Mouse (Mus musculus): ENCODE measurements around the gene Arhgef18. TPM values are rescaled to one million over a fixed set of nuclear protein-coding genes. Genes with fewer than 3 reads are reported as not detected.

Gene Arhgef18
- polyA plus RNA-seq, 1 experiment from 2014 or later: 37.0 TPM

- ATAC-seq: no peak
- ChIA-PET CTCF (interaction anchor here (1.2 to 1.3 kb wide), 2 partner anchors 18 to 33 kb away, joined by 4 read pairs; no protein-coding TSS in a partner anchor), POLR2A (no interaction called here)
- no peak for DNase-seq (ENCODE audit: low read depth, low spot score)
- in situ Hi-C loops (cut with MboI; ENCODE audit: low pct_unique_long_range_greater_than_20kb): loop anchor here (10.0 kb wide), 1 partner anchor 319 kb away; the partner anchor contains the start of genes Fcor and Trappc5
- TF ChIP-seq CTCF (IDR thresholded peaks at IDR 0.05): peak; percentile 39
- no peaks in the 10 kb centered on the region for H3K27me3 ChIP-seq
Measured at GRCm38 (mm10) chr8:3355586-3355985, 37.2 kb upstream of the Arhgef18 start.

DNA sequence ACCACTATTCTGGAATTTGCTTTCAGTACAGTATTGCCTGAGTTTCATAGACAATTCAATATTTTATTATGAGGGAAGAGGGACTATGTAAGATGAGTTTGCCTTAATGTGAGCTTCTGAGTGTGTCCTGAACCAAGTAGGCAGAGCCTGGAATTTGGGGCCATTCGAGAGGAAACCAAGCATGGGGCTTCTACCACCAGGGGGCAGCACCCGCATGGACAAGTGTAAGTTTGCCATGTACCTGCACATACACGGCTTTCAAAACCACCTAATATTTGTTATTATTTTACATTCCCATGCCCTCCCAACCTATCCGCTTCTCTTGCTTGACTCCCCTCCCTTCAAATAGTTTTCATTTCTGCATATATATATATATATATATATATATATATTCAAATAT, 34.7 kb upstream of the Arhgef18 start:
- H3K27me3 ChIP-seq: no peaks in the 10 kb centered on the region
- CTCF ChIA-PET: interaction anchor here (1.0 to 2.1 kb wide), 10 partner anchors 14 to 106 kb away, joined by 3 to 18 read pairs (median 4); no protein-coding TSS in a partner anchor
- peak; percentile 9 for DNase-seq (ENCODE audit: low read depth, low spot score)
- POLR2A ChIA-PET: interaction anchor here (1.3 kb wide), 1 partner anchor 12 kb away, joined by 4 read pairs; no protein-coding TSS in a partner anchor
- peak; percentile 65 for ATAC-seq
- TF ChIP-seq CTCF (IDR thresholded peaks at IDR 0.05): peak; percentile 92
- in situ Hi-C loops (cut with MboI; ENCODE audit: low pct_unique_long_range_greater_than_20kb): loop anchor here (10.0 kb wide), 1 partner anchor 317 kb away; the partner anchor contains the start of genes Fcor and Trappc5

DNA sequence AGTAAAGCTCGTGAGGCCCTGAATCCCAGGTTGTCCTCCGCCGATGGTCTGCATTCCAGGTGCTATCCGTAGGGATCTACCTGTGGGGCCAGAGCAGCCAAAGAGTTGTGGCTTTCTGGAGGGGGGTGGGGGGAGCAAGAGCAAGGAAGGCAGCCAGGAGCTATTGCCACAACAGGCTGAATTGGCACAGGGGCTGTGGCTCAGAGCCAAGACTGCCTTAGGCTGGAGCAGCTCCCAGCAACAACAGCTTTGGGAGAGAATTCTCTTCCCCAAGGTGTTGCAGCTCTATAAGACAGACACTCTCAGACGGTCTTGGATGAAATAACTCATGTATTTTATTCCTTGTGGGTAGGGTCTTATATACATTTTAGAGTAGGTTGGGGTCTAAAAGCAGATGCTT, 25.7 kb upstream of the Arhgef18 start:
- ChIA-PET CTCF (interaction anchor here (0.8 to 1.4 kb wide), 2 partner anchors 25 to 30 kb away, joined by 4 read pairs; partner anchors contain the start of gene Arhgef18), POLR2A (interaction anchor here (0.6 kb wide), 1 partner anchor 232 kb away, joined by 3 read pairs; no protein-coding TSS in a partner anchor)
- no peak for DNase-seq (ENCODE audit: low read depth, low spot score)
- no peak for ATAC-seq
- TF ChIP-seq CTCF (IDR thresholded peaks at IDR 0.05): no peak
- H3K27me3 ChIP-seq: peaks cover 6% of the 10 kb centered on the region
- in situ Hi-C loops (cut with MboI; ENCODE audit: low pct_unique_long_range_greater_than_20kb): no loop called here

DNA sequence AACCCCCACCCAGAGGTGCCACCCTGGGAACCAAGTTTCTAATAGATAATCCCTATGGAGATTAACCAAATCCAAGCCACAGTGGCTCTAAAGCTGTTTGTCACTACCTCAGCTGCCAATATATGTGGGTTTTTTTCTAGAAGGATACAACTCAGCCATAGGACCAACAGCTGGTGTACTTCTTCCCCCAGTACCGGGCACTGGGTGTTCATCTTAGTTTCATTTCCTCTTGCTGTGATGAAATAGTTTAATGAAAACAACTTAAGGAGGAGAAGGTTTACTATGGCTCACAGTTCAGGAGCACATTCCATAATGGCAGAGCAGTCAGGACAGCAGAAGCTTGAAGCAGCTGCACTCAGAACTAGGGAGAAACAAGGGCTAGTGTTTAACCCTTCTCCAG, 24.7 kb upstream of the Arhgef18 start:
- DNase-seq (ENCODE audit: low read depth, low spot score): no peak
- in situ Hi-C loops (cut with MboI; ENCODE audit: low pct_unique_long_range_greater_than_20kb): no loop called here
- POLR2A ChIA-PET: no interaction called here
- CTCF ChIA-PET: interaction anchor here (1.3 to 1.4 kb wide), 2 partner anchors 31 to 44 kb away, joined by 3 to 4 read pairs; no protein-coding TSS in a partner anchor
- TF ChIP-seq CTCF (IDR thresholded peaks at IDR 0.05): no peak
- ATAC-seq: no peak
- H3K27me3 ChIP-seq: peaks cover 13% of the 10 kb centered on the region

DNA sequence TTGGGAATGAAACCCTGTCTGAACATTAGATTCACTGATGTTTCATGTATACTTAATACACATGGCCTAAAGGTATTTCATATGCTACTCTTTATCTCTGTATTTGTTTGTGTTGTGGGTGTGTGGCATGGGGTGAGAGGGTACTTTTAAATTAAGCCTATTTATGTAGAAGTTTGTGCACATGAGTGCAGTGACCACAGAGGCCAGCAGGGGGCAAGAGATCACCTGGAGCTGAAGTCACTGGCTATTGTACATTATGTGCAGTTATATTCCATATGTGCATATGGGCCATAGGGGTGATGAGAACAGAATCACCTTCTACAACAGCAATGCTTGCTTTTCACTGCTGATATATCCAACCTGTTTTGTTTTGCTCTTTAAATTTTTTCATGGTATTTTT, 17.1 kb upstream of the Arhgef18 start:
- ATAC-seq (no peak), DNase-seq (ENCODE audit: low read depth, low spot score) (no peak)
- POLR2A ChIA-PET: no interaction called here
- CTCF ChIA-PET: no interaction called here
- peak; percentile 54 for TF ChIP-seq CTCF (IDR thresholded peaks at IDR 0.05)
- H3K27me3 ChIP-seq: peaks cover 8% of the 10 kb centered on the region
- in situ Hi-C loops (cut with MboI; ENCODE audit: low pct_unique_long_range_greater_than_20kb): no loop called here

DNA sequence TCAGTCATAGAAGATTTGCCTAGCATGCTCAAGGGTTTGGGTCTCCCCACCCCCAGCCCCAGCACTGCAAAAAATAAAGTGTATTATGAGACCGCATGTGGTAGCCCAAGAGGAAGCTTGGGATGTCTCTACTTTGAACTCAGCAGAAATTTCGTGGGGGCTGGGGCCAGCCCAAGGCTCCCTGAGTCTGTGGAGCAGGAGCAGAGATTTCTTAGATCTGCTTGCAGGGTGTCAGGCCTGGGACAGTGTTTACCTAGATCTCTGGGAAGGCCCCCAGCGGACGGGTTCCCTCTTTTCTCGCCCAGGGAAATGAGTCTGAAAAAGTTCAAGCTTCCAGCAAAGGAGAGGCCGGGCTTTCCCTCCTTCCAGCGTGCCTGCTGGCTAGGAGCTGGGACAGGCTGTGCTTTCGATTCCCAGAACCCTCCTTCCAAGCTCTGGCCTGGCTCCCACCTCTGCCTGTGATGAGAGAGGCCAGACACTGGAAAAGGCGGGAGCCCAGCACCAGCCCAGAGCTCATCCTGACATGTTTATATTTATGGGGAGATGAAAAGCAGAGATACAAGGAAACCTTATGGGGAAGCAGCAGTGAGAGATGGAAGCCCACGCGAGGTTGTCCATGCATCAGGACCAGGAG, 16.0 kb upstream of the Arhgef18 start:
- peaks cover 8% of the 10 kb centered on the region for H3K27me3 ChIP-seq
- DNase-seq (ENCODE audit: low read depth, low spot score) (no peak), ATAC-seq (no peak)
- no peak for TF ChIP-seq CTCF (IDR thresholded peaks at IDR 0.05)
- ChIA-PET CTCF (interaction anchor here (1.0 kb wide), 2 partner anchors 8 to 11 kb away, joined by 3 to 4 read pairs; no protein-coding TSS in a partner anchor), POLR2A (no interaction called here)
- in situ Hi-C loops (cut with MboI; ENCODE audit: low pct_unique_long_range_greater_than_20kb): no loop called here

DNA sequence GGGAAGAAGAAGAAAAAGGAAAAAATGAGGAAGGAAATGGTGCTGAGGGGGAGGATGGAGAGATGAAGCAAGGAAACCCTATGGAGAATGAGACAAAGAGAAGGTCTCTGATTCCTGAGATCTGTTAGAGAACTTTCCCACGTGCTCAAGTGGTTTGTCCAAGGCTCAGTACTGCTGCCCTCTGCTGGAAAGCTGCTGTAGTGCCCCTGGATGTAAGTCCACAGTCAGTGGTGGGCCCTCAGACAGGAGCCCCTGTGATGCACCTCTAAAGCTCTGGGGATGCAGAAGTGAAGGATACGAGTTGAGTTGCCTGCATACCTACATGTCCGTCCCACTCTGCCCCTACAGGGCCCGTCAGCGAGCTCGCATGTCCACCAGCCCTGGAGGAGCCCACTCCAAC, 5.5 kb upstream of the Arhgef18 start:
- ChIA-PET POLR2A (no interaction called here), CTCF (interaction anchor here (1.0 to 2.4 kb wide), 11 partner anchors 10 to 64 kb away, joined by 3 to 7 read pairs (median 5); no protein-coding TSS in a partner anchor)
- in situ Hi-C loops (cut with MboI; ENCODE audit: low pct_unique_long_range_greater_than_20kb): loop anchor here (10.0 kb wide), 1 partner anchor 288 kb away; the partner anchor contains the start of genes Fcor and Trappc5

GRCm38 (mm10) chr8:3388591-3389338, 4.0 kb upstream of the Arhgef18 start:
- TF ChIP-seq CTCF (IDR thresholded peaks at IDR 0.05): no peak
- H3K27me3 ChIP-seq: peaks cover 8% of the 10 kb centered on the region
- ChIA-PET CTCF (interaction anchor here (1.6 to 2.4 kb wide), 2 partner anchors 25 to 34 kb away, joined by 4 to 7 read pairs; no protein-coding TSS in a partner anchor), POLR2A (no interaction called here)
- ATAC-seq (no peak), DNase-seq (ENCODE audit: low read depth, low spot score) (no peak)
- in situ Hi-C loops (cut with MboI; ENCODE audit: low pct_unique_long_range_greater_than_20kb): loop anchor here (10.0 kb wide), 1 partner anchor 286 kb away; the partner anchor contains the start of genes Fcor and Trappc5

More for the DNA sequence above, 5.5 kb upstream of the Arhgef18 start:
- peak; percentile 81 for ATAC-seq
- DNase-seq (ENCODE audit: low read depth, low spot score): no peak
- H3K27me3 ChIP-seq: peaks cover 8% of the 10 kb centered on the region
- peak; percentile 96 for TF ChIP-seq CTCF (IDR thresholded peaks at IDR 0.05)

- in situ Hi-C loops (cut with MboI; ENCODE audit: low pct_unique_long_range_greater_than_20kb): loop anchor here (10.0 kb wide), 1 partner anchor 285 kb away; the partner anchor contains the start of genes Fcor and Trappc5
- H3K27me3 ChIP-seq: peaks cover 4% of the 10 kb centered on the region
- DNase-seq (ENCODE audit: low read depth, low spot score): no peak
- TF ChIP-seq CTCF (IDR thresholded peaks at IDR 0.05): no peak
- no peak for ATAC-seq
- ChIA-PET POLR2A (interaction anchor here (0.6 kb wide), 1 partner anchor 36 kb away, joined by 3 read pairs; no protein-coding TSS in a partner anchor), CTCF (no interaction called here)
Measured at GRCm38 (mm10) chr8:3389506-3389905, 3.3 kb upstream of the Arhgef18 start.

DNA sequence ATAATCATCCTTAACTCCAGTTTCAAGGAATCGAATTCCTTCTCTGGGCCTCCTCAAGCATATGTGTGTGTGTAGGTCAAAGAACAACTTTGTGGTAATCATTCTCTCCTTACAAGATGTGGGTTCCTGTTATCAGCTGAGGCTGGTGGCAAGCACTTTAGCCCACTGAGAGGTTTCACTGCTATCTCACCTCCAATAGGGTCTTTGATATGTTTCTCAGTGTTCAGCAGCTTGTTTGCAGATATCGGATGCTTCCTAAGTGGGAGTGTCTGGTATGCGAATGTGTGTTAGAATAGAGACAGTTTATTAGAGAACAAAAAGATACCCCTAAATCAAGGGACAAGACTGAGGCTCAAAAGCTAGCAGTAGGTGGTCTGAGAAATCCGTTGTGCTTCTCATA, 513 bp upstream of the Arhgef18 start:
- H3K27me3 ChIP-seq: no peaks in the 10 kb centered on the region
- in situ Hi-C loops (cut with MboI; ENCODE audit: low pct_unique_long_range_greater_than_20kb): no loop called here
- ATAC-seq: no peak
- DNase-seq (ENCODE audit: low read depth, low spot score): no peak
- TF ChIP-seq CTCF (IDR thresholded peaks at IDR 0.05): no peak
- ChIA-PET POLR2A (interaction anchor here (0.6 to 1.5 kb wide), 3 partner anchors 40 to 102 kb away, joined by 3 to 4 read pairs (median 3); no protein-coding TSS in a partner anchor), CTCF (interaction anchor here (0.7 to 1.7 kb wide), 3 partner anchors 25 to 46 kb away, joined by 3 to 4 read pairs (median 4); no protein-coding TSS in a partner anchor)
